Mouse (Mus musculus) liver, embryonic 14.5 days (tissue): ENCODE results near the gene Tcf25. TPM values are rescaled to one million over a fixed set of nuclear protein-coding genes. Genes with fewer than 3 reads are reported as not detected.
"Not testable (repeated sequence)": the region's sequence is repeated elsewhere in the genome, so short reads cannot be mapped to it uniquely, and the experiment has no call there.

ENCODE experiments used
- ATAC-seq: fragments of 200-750 bp; cut with Nextera tagmentation; 2 replicates; pipeline ENCODE4 v1.8.0; 2017; ENCODE audit warnings: moderate number of reproducible peaks, mild to moderate bottlenecking, moderate library complexity; ENCODE audit not compliant: insufficient read depth
- DNase-seq, 3 experiments: peaks; one replicate each; pipeline ENCODE4 v3.0.0-alpha.2; 2012 to 2013; ENCODE audit warnings: low read depth in 3 of 3, low spot score in 3 of 3
- H3K27ac ChIP-seq: fragments of 300-500 bp; sonication (generic); 2 replicates; pipeline ENCODE4 v1.5.1; 2014; ENCODE audit warnings: moderate library complexity, mild to moderate bottlenecking, control low read depth, inconsistent platforms
- H3K27me3 ChIP-seq: fragments of 300-500 bp; sonication (generic); 2 replicates; pipeline ENCODE4 v1.6.1; 2014; ENCODE audit warnings: mild to moderate bottlenecking, low read length, moderate library complexity; ENCODE audit not compliant: control insufficient read depth, insufficient read depth
- H3K36me3 ChIP-seq: fragments of 300-500 bp; sonication (generic); replicated peaks from 2 replicates; pipeline ENCODE4 v1.6.1; 2014; ENCODE audit warnings: low read depth; ENCODE audit not compliant: control insufficient read depth, insufficient read depth
- H3K4me1 ChIP-seq, 2 experiments: fragments of 200-500 bp in 1 of 2; fragments of 300-500 bp in 1 of 2; sonication (generic) in 1 of 2; replicated peaks; 2 replicates each; pipeline ENCODE4 v1.6.1; 2012 to 2014; ENCODE audit warnings: antibody characterized with exemption in 1 of 2, inconsistent platforms in 1 of 2, low read length in 1 of 2; ENCODE audit not compliant: control insufficient read depth in 2 of 2, insufficient read depth in 2 of 2
- H3K4me2 ChIP-seq: fragments of 300-500 bp; sonication (generic); 2 replicates; pipeline ENCODE4 v1.6.1; 2014; ENCODE audit warnings: low read depth, mild to moderate bottlenecking, control low read depth, moderate library complexity
- H3K4me3 ChIP-seq, 2 experiments: fragments of 200-500 bp in 1 of 2; fragments of 300-500 bp in 1 of 2; sonication (generic) in 1 of 2; 2 replicates each; pipeline ENCODE4 v1.5.1; 2012 to 2014; ENCODE audit warnings: low read depth in 2 of 2, low read length in 2 of 2, mild to moderate bottlenecking in 2 of 2, control low read depth in 1 of 2, inconsistent platforms in 1 of 2, moderate library complexity in 1 of 2; ENCODE audit not compliant: insufficient read depth in 1 of 2
- H3K9ac ChIP-seq: fragments of 300-500 bp; sonication (generic); replicated peaks from 2 replicates; pipeline ENCODE4 v1.6.1; 2014; ENCODE audit warnings: mild to moderate bottlenecking, control low read depth, moderate library complexity
- H3K9me3 ChIP-seq: fragments of 300-500 bp; sonication (generic); 2 replicates; pipeline ENCODE4 v1.6.1; 2016; ENCODE audit warnings: low read length, mixed read lengths; ENCODE audit not compliant: control insufficient read depth
- CTCF ChIP-seq: IDR thresholded peaks from 2 replicates; pipeline ENCODE4 v1.5.1; 2016; ENCODE audit warnings: antibody characterized with exemption, low read depth, control low read depth
- EP300 ChIP-seq: IDR thresholded peaks from 2 replicates; pipeline ENCODE4 v1.6.1; 2016; ENCODE audit warnings: antibody characterized with exemption, low read depth
- WGBS: fragments of 180-500 bp; shearing (Covaris S2); extraction: QIAGEN DNeasy Blood & Tissue Kit; methylation state at CpG from one replicate; pipeline ENCODE4 v1.1.7; 2014; ENCODE audit not compliant: insufficient replicate concordance; 5-methylcytosine and 5-hydroxymethylcytosine counted together
- polyA plus RNA-seq, 2 experiments: library from polyadenylated mRNA; depleted of rRNA in 1 of 2; stranded (reverse) in 1 of 2; unstranded in 1 of 2; fragments of >200 nt; fragmentation: Nextera tagmentation in 1 of 2; extraction: Ambion mirVana in 1 of 2; gene quantifications; 2 replicates each; pipeline versions ENCODE4 v1.2.1 to v1.2.3; 2012 to 2014

The Tcf25 gene
- polyA plus RNA-seq, 2 experiments, result 45.6 to 53.1 TPM

- no peak overlapping the region for H3K9ac ChIP-seq
- H3K4me1 ChIP-seq, result peaks cover 0 to 7% of the 10 kb centered on the region in 2 experiments; a peak in 1 of 4 replicates
- ATAC-seq (no peak), DNase-seq (no peak)
- H3K27me3 ChIP-seq, result no peaks in the 10 kb centered on the region
- H3K4me3 ChIP-seq, result no peak overlapping the region
- no peaks in the 10 kb centered on the region for H3K9me3 ChIP-seq
- no peaks in the 10 kb centered on the region; the same call in 1 of the 2 replicates for H3K36me3 ChIP-seq
- H3K4me2 ChIP-seq, result no peak overlapping the region
- TF ChIP-seq CTCF, result no peak
- TF ChIP-seq EP300, result no peak
- WGBS, result 21% methylated on average over 5 of the region's 5 CpGs
- no peak overlapping the region for H3K27ac ChIP-seq
These were observed 77.2 kb downstream of the Tcf25 start for GRCm38 (mm10) chr8:123450783-123451182.

- not testable (repeated sequence) for H3K27me3 ChIP-seq, H3K9me3 ChIP-seq, DNase-seq, H3K4me1 ChIP-seq, H3K36me3 ChIP-seq, H3K4me3 ChIP-seq, H3K27ac ChIP-seq, H3K9ac ChIP-seq, ATAC-seq, H3K4me2 ChIP-seq
- WGBS, result 78% methylated on average over 12 of the region's 12 CpGs
These were observed 78.2 kb downstream of the Tcf25 start for GRCm38 (mm10) chr8:123451747-123452146.

- Histone ChIP-seq H3K27me3 (no peaks in the 10 kb centered on the region), H3K27ac (no peak overlapping the region), H3K9me3 (no peaks in the 10 kb centered on the region), H3K9ac (no peak overlapping the region), H3K4me2 (no peak overlapping the region), H3K36me3 (no peaks in the 10 kb centered on the region; the same call in 1 of the 2 replicates), H3K4me1 (peaks cover 0 to 7% of the 10 kb centered on the region in 2 experiments; a peak in 1 of 4 replicates), H3K4me3 (no peak overlapping the region)
- 10% methylated on average over 4 of the region's 4 CpGs for WGBS
- no peak for TF ChIP-seq CTCF
- 0 out of 2 replicates have a peak, but pooled peaks have one; percentile 10 for TF ChIP-seq EP300
- ATAC-seq (no peak), DNase-seq (no peak)
These were observed 78.6 kb downstream of the Tcf25 start for GRCm38 (mm10) chr8:123452149-123452548.

GRCm38 (mm10) chr8:123453291-123453690 is 79.7 kb downstream of the Tcf25 start:
- DNase-seq, result no peak
- TF ChIP-seq CTCF (no peak), EP300 (no peak)
- H3K4me3 ChIP-seq, result no peak overlapping the region
- no peaks in the 10 kb centered on the region for H3K9me3 ChIP-seq
- no peaks in the 10 kb centered on the region for H3K27me3 ChIP-seq
- no peak overlapping the region for H3K4me2 ChIP-seq
- H3K4me1 ChIP-seq, result peaks cover 0 to 7% of the 10 kb centered on the region in 2 experiments; a peak in 1 of 4 replicates
- no peaks in the 10 kb centered on the region; the same call in 1 of the 2 replicates for H3K36me3 ChIP-seq
- no peak for ATAC-seq
- no peak overlapping the region for H3K27ac ChIP-seq
- no peak overlapping the region for H3K9ac ChIP-seq
- 67% methylated on average over 7 of the region's 7 CpGs for WGBS

Other genes with a start within 250 kb of the Tcf25 start
- 0.75 and 1.1 TPM in 2 replicates for gene Sult5a1, start 215.4 kb upstream of the Tcf25 start, polyA plus RNA-seq (2012; rRNA removed)
- 0.69 and 0.91 TPM in 2 replicates for gene Sult5a1, start 215.4 kb upstream of the Tcf25 start, polyA plus RNA-seq (2014; fragmentation: Nextera tagmentation; extraction: Ambion mirVana)
- 0.07 and 0.14 TPM in 2 replicates for gene Dpep1, start 187.5 kb upstream of the Tcf25 start, polyA plus RNA-seq (2012; rRNA removed)
- gene Dpep1, start 187.5 kb upstream of the Tcf25 start, polyA plus RNA-seq (2014; fragmentation: Nextera tagmentation; extraction: Ambion mirVana), result 0.06 and 0.23 TPM in 2 replicates
- gene Chmp1a, start 161.0 kb upstream of the Tcf25 start, polyA plus RNA-seq (2012; rRNA removed), result 29.9 and 30.9 TPM in 2 replicates
- 42.9 and 44.6 TPM in 2 replicates for gene Chmp1a, start 161.0 kb upstream of the Tcf25 start, polyA plus RNA-seq (2014; fragmentation: Nextera tagmentation; extraction: Ambion mirVana)
- gene Spata33, start 160.9 kb upstream of the Tcf25 start, polyA plus RNA-seq (2012; rRNA removed), result 0.21 and 0.60 TPM in 2 replicates
- 0.08 and 0.16 TPM in 2 replicates for gene Spata33, start 160.9 kb upstream of the Tcf25 start, polyA plus RNA-seq (2014; fragmentation: Nextera tagmentation; extraction: Ambion mirVana)
- gene Cdk10, start 148.9 kb upstream of the Tcf25 start, polyA plus RNA-seq (2012; rRNA removed), result 15.4 and 16.3 TPM in 2 replicates
- 7.2 and 10.1 TPM in 2 replicates for gene Cdk10, start 148.9 kb upstream of the Tcf25 start, polyA plus RNA-seq (2014; fragmentation: Nextera tagmentation; extraction: Ambion mirVana)
- gene Spata2l, start 137.5 kb upstream of the Tcf25 start, polyA plus RNA-seq (2012; rRNA removed), result 0.87 and 0.92 TPM in 2 replicates
- gene Spata2l, start 137.5 kb upstream of the Tcf25 start, polyA plus RNA-seq (2014; fragmentation: Nextera tagmentation; extraction: Ambion mirVana), result 1.5 TPM in 2 replicates
- gene Zfp276, start 119.6 kb upstream of the Tcf25 start, polyA plus RNA-seq (2012; rRNA removed), result 8.4 and 8.9 TPM in 2 replicates
- 4.7 and 5.9 TPM in 2 replicates for gene Zfp276, start 119.6 kb upstream of the Tcf25 start, polyA plus RNA-seq (2014; fragmentation: Nextera tagmentation; extraction: Ambion mirVana)
- gene Vps9d1, start 119.4 kb upstream of the Tcf25 start, polyA plus RNA-seq (2012; rRNA removed), result 7.8 and 8.5 TPM in 2 replicates
- gene Vps9d1, start 119.4 kb upstream of the Tcf25 start, polyA plus RNA-seq (2014; fragmentation: Nextera tagmentation; extraction: Ambion mirVana), result 2.4 and 3.8 TPM in 2 replicates
- gene Fanca, start 55.2 kb upstream of the Tcf25 start, polyA plus RNA-seq (2012; rRNA removed), result 22.8 and 24.6 TPM in 2 replicates
- 17.3 and 19.4 TPM in 2 replicates for gene Fanca, start 55.2 kb upstream of the Tcf25 start, polyA plus RNA-seq (2014; fragmentation: Nextera tagmentation; extraction: Ambion mirVana)
- gene Spire2, start 41.0 kb upstream of the Tcf25 start, polyA plus RNA-seq (2012; rRNA removed), result 3.0 TPM in 2 replicates
- 2.2 and 2.9 TPM in 2 replicates for gene Spire2, start 41.0 kb upstream of the Tcf25 start, polyA plus RNA-seq (2014; fragmentation: Nextera tagmentation; extraction: Ambion mirVana)
- 0.03 TPM in 2 replicates for gene Mc1r, start 33.4 kb downstream of the Tcf25 start, polyA plus RNA-seq (2012; rRNA removed)
- not detected in 2 replicates for gene Mc1r, start 33.4 kb downstream of the Tcf25 start, polyA plus RNA-seq (2014; fragmentation: Nextera tagmentation; extraction: Ambion mirVana)
- gene Tubb3, start 37.7 kb downstream of the Tcf25 start, polyA plus RNA-seq (2012; rRNA removed), result 0.70 and 3.8 TPM in 2 replicates
- gene Tubb3, start 37.7 kb downstream of the Tcf25 start, polyA plus RNA-seq (2014; fragmentation: Nextera tagmentation; extraction: Ambion mirVana), result 0.29 and 0.42 TPM in 2 replicates
- gene Def8, start 49.8 kb downstream of the Tcf25 start, polyA plus RNA-seq (2012; rRNA removed), result 7.1 and 8.0 TPM in 2 replicates
- gene Def8, start 49.8 kb downstream of the Tcf25 start, polyA plus RNA-seq (2014; fragmentation: Nextera tagmentation; extraction: Ambion mirVana), result 10.5 and 12.6 TPM in 2 replicates
- gene Afg3l1, start 104.2 kb downstream of the Tcf25 start, polyA plus RNA-seq (2012; rRNA removed), result 11.0 and 12.6 TPM in 2 replicates
- 13.4 and 13.5 TPM in 2 replicates for gene Afg3l1, start 104.2 kb downstream of the Tcf25 start, polyA plus RNA-seq (2014; fragmentation: Nextera tagmentation; extraction: Ambion mirVana)
- 0.03 and 0.15 TPM in 2 replicates for gene Dbndd1, start 141.7 kb downstream of the Tcf25 start, polyA plus RNA-seq (2012; rRNA removed)
- 0.15 TPM in 1 of 2 replicates, not detected in the other for gene Dbndd1, start 141.7 kb downstream of the Tcf25 start, polyA plus RNA-seq (2014; fragmentation: Nextera tagmentation; extraction: Ambion mirVana)
- 1.8 and 3.4 TPM in 2 replicates for gene Gas8, start 145.1 kb downstream of the Tcf25 start, polyA plus RNA-seq (2012; rRNA removed)
- gene Gas8, start 145.1 kb downstream of the Tcf25 start, polyA plus RNA-seq (2014; fragmentation: Nextera tagmentation; extraction: Ambion mirVana), result 2.3 and 3.5 TPM in 2 replicates